Mouse (Mus musculus) liver, postnatal 0 days (tissue): ENCODE measurements around the gene Oxt. TPM values are rescaled to one million over a fixed set of nuclear protein-coding genes. Genes with fewer than 3 reads are reported as not detected.

ENCODE experiments used
- ATAC-seq: fragments of 200-750 bp; cut with Nextera tagmentation; 2 replicates; pipeline ENCODE4 v1.8.0; 2017; ENCODE audit warnings: mild to moderate bottlenecking, moderate library complexity
- DNase-seq: peaks from one replicate; pipeline ENCODE4 v3.0.0-alpha.2; 2016
- H3K27ac ChIP-seq: fragments of 300-500 bp; sonication (generic); 2 replicates; pipeline ENCODE4 v1.5.1; 2014; ENCODE audit warnings: antibody characterized with exemption, moderate library complexity, mild to moderate bottlenecking, low read depth
- H3K27me3 ChIP-seq: fragments of 300-500 bp; sonication (generic); 2 replicates; pipeline ENCODE4 v1.6.1; 2014; ENCODE audit warnings: low read length, control low read depth, mixed read lengths; ENCODE audit not compliant: insufficient read depth
- H3K36me3 ChIP-seq: fragments of 300-500 bp; sonication (generic); replicated peaks from 2 replicates; pipeline ENCODE4 v1.6.1; 2014; ENCODE audit warnings: mild to moderate bottlenecking, control low read depth, low read length, moderate library complexity, mixed read lengths; ENCODE audit not compliant: insufficient read depth
- H3K4me1 ChIP-seq: fragments of 300-500 bp; sonication (generic); 2 replicates; pipeline ENCODE4 v1.6.1; 2014; ENCODE audit warnings: antibody characterized with exemption, mild to moderate bottlenecking, control low read depth; ENCODE audit not compliant: insufficient read depth
- H3K4me2 ChIP-seq: fragments of 300-500 bp; sonication (generic); 2 replicates; pipeline ENCODE4 v1.6.1; 2014; ENCODE audit warnings: low read depth, mild to moderate bottlenecking, low read length, moderate library complexity, mixed read lengths
- H3K4me3 ChIP-seq: fragments of 300-500 bp; sonication (generic); 2 replicates; pipeline ENCODE4 v1.5.1; 2014; ENCODE audit warnings: low read depth, low read length
- H3K9ac ChIP-seq: fragments of 300-500 bp; sonication (generic); replicated peaks from 2 replicates; pipeline ENCODE4 v1.6.1; 2014; ENCODE audit warnings: mild to moderate bottlenecking, moderate library complexity
- H3K9me3 ChIP-seq: fragments of 300-500 bp; sonication (generic); 2 replicates; pipeline ENCODE4 v1.6.1; 2016; ENCODE audit warnings: mild to moderate bottlenecking, control low read depth, low read length, mixed read lengths
- CTCF ChIP-seq: sonication (generic); IDR thresholded peaks from 2 replicates; pipeline ENCODE4 v1.5.1; 2016; ENCODE audit warnings: antibody characterized with exemption, low read depth
- EP300 ChIP-seq: IDR thresholded peaks from 2 replicates; pipeline ENCODE4 v1.6.1; 2016; ENCODE audit warnings: antibody characterized with exemption, low read depth, mild to moderate bottlenecking
- WGBS: fragments of 180-500 bp; shearing (Covaris S2); extraction: QIAGEN DNeasy Blood & Tissue Kit; methylation state at CpG from one replicate; pipeline ENCODE4 v1.1.7; 2014; ENCODE audit not compliant: insufficient replicate concordance; 5-methylcytosine and 5-hydroxymethylcytosine counted together
- microRNA-seq: library from miRNA; unstranded; fragments of <30 nt; microRNA quantifications from one replicate; pipeline ENCODE4, GENCODE M21; 2016
- polyA plus RNA-seq: library from polyadenylated mRNA; unstranded; fragments of >200 nt; fragmentation: Nextera tagmentation; extraction: Ambion mirVana; gene quantifications from 2 replicates; pipeline ENCODE4 v1.2.1, GENCODE M21; 2015

The Oxt gene
- polyA plus RNA-seq, 1 experiment from 2014 or later, result not detected

DNA sequence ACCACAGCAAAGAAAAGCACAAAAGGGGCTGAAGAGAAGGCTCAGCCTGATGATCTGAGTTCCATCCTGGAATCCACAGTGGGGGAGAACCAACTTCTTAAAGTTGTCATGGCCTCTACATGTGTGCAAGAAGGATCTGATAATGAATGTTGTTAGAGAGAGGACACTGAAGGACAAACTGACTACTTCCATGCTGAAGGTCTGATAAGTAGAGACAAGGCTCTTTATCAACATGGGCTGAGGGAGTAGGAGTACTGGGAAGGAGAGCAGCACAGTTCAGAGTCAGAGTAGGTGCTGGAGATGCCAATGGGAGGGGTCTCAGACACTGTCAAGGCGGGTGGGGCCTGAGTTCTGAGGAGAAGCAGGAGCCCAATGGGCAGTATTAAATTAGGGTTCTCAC, 19.6 kb downstream of the Oxt start:
- WGBS, result 85% methylated on average over 1 of the region's 1 CpGs
- ATAC-seq (no peak), DNase-seq (no peak)
- no peak overlapping the region for H3K4me2 ChIP-seq
- peaks cover 37% of the 10 kb centered on the region for H3K36me3 ChIP-seq
- H3K4me3 ChIP-seq, result no peak overlapping the region
- H3K27ac ChIP-seq, result no peak overlapping the region
- H3K4me1 ChIP-seq, result no peaks in the 10 kb centered on the region
- no peaks in the 10 kb centered on the region for H3K9me3 ChIP-seq
- no peak overlapping the region for H3K9ac ChIP-seq
- no peak for TF ChIP-seq CTCF
- H3K27me3 ChIP-seq, result no peaks in the 10 kb centered on the region

DNA sequence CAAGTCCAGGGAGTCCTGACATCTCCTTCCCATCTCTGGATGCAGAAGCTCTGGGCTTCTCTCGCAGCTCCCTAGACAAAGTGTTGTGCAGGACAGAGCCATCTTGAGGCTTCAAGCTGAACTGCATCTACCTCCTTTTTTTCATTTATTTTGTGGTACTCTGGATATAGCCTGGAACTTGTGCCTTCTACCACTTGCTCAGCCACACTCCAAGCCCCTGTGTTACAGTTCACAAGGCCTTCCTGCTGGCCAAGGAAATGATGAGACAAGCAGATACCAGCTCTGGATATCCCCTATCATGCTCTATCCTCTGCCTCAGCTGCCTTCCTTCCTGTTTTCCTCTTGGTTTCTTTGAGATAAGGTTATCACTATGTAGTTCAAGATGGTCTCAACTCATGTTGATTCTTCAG, 21.6 kb downstream of the Oxt start:
- Histone ChIP-seq H3K4me3 (no peak overlapping the region), H3K27ac (no peak overlapping the region), H3K4me1 (no peaks in the 10 kb centered on the region), H3K36me3 (peaks cover 31% of the 10 kb centered on the region), H3K27me3 (no peaks in the 10 kb centered on the region), H3K9ac (no peak overlapping the region), H3K9me3 (no peaks in the 10 kb centered on the region), H3K4me2 (no peak overlapping the region)
- 20% methylated on average over 1 of the region's 1 CpGs for WGBS
- TF ChIP-seq CTCF (peak; percentile 65), EP300 (no peak)
- no peak for ATAC-seq
- no peak for DNase-seq

DNA sequence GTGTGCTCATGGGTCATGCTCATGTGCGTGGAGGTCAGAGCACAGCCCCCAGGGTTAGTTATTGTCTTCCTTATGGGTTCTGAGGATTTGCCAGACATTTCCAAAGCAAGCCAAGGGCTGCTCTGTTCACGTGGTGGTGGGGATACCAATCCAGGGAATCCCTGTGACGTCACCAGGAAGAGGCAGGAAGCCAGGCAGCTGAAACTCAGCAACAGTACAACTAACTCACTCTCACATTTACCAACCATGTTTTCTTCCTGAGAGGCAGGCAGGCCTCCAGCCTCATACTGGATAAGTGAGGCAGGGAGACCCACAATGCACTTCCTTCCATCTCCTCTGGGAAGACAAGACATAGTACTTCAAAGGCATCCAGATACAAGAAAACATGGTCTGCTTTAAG, 22.4 kb downstream of the Oxt start:
- Histone ChIP-seq H3K9me3 (no peaks in the 10 kb centered on the region), H3K27ac (no peak overlapping the region), H3K4me1 (no peaks in the 10 kb centered on the region), H3K27me3 (no peaks in the 10 kb centered on the region), H3K9ac (no peak overlapping the region), H3K4me2 (no peak overlapping the region), H3K36me3 (peaks cover 36% of the 10 kb centered on the region), H3K4me3 (no peak overlapping the region)
- 72% methylated on average over 3 of the region's 3 CpGs for WGBS
- ATAC-seq (no peak), DNase-seq (no peak)
- TF ChIP-seq CTCF, result no peak
- TF ChIP-seq EP300, result no peak

DNA sequence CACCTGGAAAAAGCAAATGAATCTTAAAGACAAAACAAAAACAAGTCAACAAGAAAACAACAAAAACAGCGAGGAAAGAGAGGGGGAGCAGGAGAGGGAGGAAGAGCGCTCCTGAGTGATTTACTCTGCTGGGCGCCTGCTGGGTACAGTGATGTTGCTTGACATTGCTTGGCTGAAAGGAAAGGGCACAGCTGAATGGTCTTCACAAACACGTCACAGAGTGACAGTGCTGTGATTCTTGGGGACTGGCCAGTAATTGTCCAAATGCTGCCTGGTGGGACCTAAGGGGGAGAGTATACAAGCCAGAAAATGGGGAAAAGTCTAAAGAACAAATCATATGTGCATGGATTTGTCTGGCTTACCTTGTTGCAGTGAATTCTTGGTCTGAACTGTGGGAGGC, 26.2 kb downstream of the Oxt start:
- H3K4me2 ChIP-seq, result no peak overlapping the region
- H3K27me3 ChIP-seq, result no peaks in the 10 kb centered on the region
- no peak for TF ChIP-seq EP300
- no peak for TF ChIP-seq CTCF
- peaks cover 32% of the 10 kb centered on the region for H3K36me3 ChIP-seq
- H3K27ac ChIP-seq, result no peak overlapping the region
- no peaks in the 10 kb centered on the region for H3K9me3 ChIP-seq
- WGBS, result 85% methylated on average over 4 of the region's 4 CpGs
- H3K4me3 ChIP-seq, result no peak overlapping the region
- no peak for ATAC-seq
- no peak for DNase-seq
- no peak overlapping the region for H3K9ac ChIP-seq
- H3K4me1 ChIP-seq, result no peaks in the 10 kb centered on the region

DNA sequence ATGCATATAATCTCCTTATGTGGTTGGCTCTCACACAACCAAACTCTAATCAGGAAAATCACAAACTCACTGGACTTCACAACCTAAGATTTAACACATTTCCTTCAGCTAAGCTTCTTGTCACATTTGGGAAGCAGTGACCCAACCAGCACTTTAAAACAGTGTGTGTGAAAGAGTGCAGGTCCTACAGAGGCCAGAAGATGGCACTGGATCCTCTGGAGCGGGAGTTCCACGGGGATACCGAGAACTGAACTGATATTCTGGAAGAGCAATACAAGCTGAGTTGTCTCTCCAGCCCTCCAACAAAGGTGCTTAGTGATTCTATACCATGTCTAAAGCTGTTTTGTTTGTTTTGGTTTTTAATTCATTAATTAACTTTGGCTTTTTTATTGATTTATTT, 37.1 kb downstream of the Oxt start:
- DNase-seq, result no peak
- 68% methylated on average over 3 of the region's 3 CpGs for WGBS

DNA sequence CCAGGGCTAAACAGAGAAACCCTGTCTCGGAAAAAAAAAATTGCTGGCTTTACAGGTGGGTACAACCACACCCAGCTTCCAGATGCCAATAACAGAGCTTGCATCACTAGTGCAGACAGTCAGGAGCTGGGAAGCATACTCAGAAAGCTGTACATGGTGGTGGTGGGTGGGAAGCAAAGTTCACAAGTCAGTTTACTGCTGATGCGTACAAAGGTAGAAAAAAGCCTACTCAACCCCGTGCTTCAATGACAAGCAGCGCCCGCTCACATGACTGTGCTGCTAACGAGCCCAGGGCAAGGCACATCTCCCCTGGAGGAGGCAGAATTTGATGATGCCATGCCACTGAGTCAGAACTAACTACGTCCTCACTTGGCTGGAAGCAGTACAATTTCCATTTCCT, 43.0 kb downstream of the Oxt start:
- H3K36me3 ChIP-seq, result peaks cover 22% of the 10 kb centered on the region

More for the DNA sequence above, 37.1 kb downstream of the Oxt start:
- TF ChIP-seq EP300 (no peak), CTCF (peak; percentile 66)
- H3K4me3 ChIP-seq, result no peak overlapping the region
- no peaks in the 10 kb centered on the region for H3K27me3 ChIP-seq
- peaks cover 19% of the 10 kb centered on the region for H3K36me3 ChIP-seq
- no peak for ATAC-seq
- no peak overlapping the region for H3K9ac ChIP-seq
- H3K9me3 ChIP-seq, result no peaks in the 10 kb centered on the region
- H3K27ac ChIP-seq, result no peak overlapping the region
- H3K4me2 ChIP-seq, result no peak overlapping the region
- no peaks in the 10 kb centered on the region for H3K4me1 ChIP-seq

More for the DNA sequence above, 43.0 kb downstream of the Oxt start:
- no peak for TF ChIP-seq EP300
- H3K4me1 ChIP-seq, result no peaks in the 10 kb centered on the region
- H3K27me3 ChIP-seq, result no peaks in the 10 kb centered on the region
- H3K4me2 ChIP-seq, result no peak overlapping the region
- no peak overlapping the region for H3K27ac ChIP-seq
- ATAC-seq (no peak), DNase-seq (no peak)
- WGBS, result 87% methylated on average over 7 of the region's 7 CpGs
- H3K4me3 ChIP-seq, result no peak overlapping the region
- no peak overlapping the region for H3K9ac ChIP-seq
- H3K9me3 ChIP-seq, result no peaks in the 10 kb centered on the region

Small RNA genes within 50 kb of the gene (microRNA-seq; reads per million reads assigned to microRNA genes)
- not detected for gene Gm23876

Other genes starting within 250 kb of the Oxt start
- gene Cpxm1, start 178.6 kb upstream of the Oxt start, polyA plus RNA-seq, result 1.4 and 1.7 TPM in 2 replicates
- not detected in 2 replicates for gene Gm28372, start 170.9 kb upstream of the Oxt start, polyA plus RNA-seq
- gene 1700020A23Rik, start 170.9 kb upstream of the Oxt start, polyA plus RNA-seq, result not detected in 2 replicates
- gene Tmem239, start 169.7 kb upstream of the Oxt start, polyA plus RNA-seq, result not detected in 2 replicates
- gene Vps16, start 151.8 kb upstream of the Oxt start, polyA plus RNA-seq, result 19.4 and 22.8 TPM in 2 replicates
- gene Pced1a, start 151.5 kb upstream of the Oxt start, polyA plus RNA-seq, result 3.8 TPM in 2 replicates
- 18.4 and 18.7 TPM in 2 replicates for gene Ptpra, start 125.9 kb upstream of the Oxt start, polyA plus RNA-seq
- gene Mrps26, start 12.4 kb upstream of the Oxt start, polyA plus RNA-seq, result 38.8 and 39.8 TPM in 2 replicates
- gene Avp, start 6.4 kb downstream of the Oxt start, polyA plus RNA-seq, result not detected in 2 replicates
- gene Fastkd5, start 53.9 kb downstream of the Oxt start, polyA plus RNA-seq, result 5.9 and 7.2 TPM in 2 replicates
- gene Ubox5, start 53.9 kb downstream of the Oxt start, polyA plus RNA-seq, result 2.6 TPM in 2 replicates
- 1.2 TPM in 2 replicates for gene Lzts3, start 66.6 kb downstream of the Oxt start, polyA plus RNA-seq
- 71.4 and 71.8 TPM in 2 replicates for gene Ddrgk1, start 88.5 kb downstream of the Oxt start, polyA plus RNA-seq
- gene Itpa, start 91.4 kb downstream of the Oxt start, polyA plus RNA-seq, result 30.4 and 31.2 TPM in 2 replicates
- gene Slc4a11, start 121.3 kb downstream of the Oxt start, polyA plus RNA-seq, result not detected in 2 replicates